Mouse (Mus musculus) embryonic facial prominence, embryonic 15.5 days (tissue): ENCODE results near the gene Zfp950. TPM values are rescaled to one million over a fixed set of nuclear protein-coding genes. Genes with fewer than 3 reads are reported as not detected.
"Not testable (repeated sequence)": the region's sequence is repeated elsewhere in the genome, so short reads cannot be mapped to it uniquely, and the experiment has no call there.

Experiments
- ATAC-seq: fragments of 200-750 bp; cut with Nextera tagmentation; 2 replicates; pipeline ENCODE4 v1.8.0; 2017; ENCODE audit warnings: low read depth, moderate TSS enrichment; ENCODE audit not compliant: insufficient number of reproducible peaks, low FRiP score, low TSS enrichment
- H3K27ac ChIP-seq: fragments of 300-500 bp; sonication (generic); replicated peaks from 2 replicates; pipeline ENCODE4 v1.5.1; 2015; ENCODE audit warnings: mild to moderate bottlenecking, inconsistent platforms
- H3K27me3 ChIP-seq: fragments of 300-500 bp; sonication (generic); 2 replicates; pipeline ENCODE4 v1.6.1; 2015; ENCODE audit warnings: inconsistent platforms
- H3K36me3 ChIP-seq: fragments of 300-500 bp; sonication (generic); 2 replicates; pipeline ENCODE4 v1.6.1; 2015; ENCODE audit warnings: mild to moderate bottlenecking, inconsistent platforms
- H3K4me1 ChIP-seq: fragments of 300-500 bp; sonication (generic); 2 replicates; pipeline ENCODE4 v1.6.1; 2015; ENCODE audit warnings: inconsistent platforms
- H3K4me2 ChIP-seq: fragments of 300-500 bp; sonication (generic); replicated peaks from 2 replicates; pipeline ENCODE4 v1.6.1; 2015; ENCODE audit warnings: mild to moderate bottlenecking, inconsistent platforms
- H3K4me3 ChIP-seq: fragments of 300-500 bp; sonication (generic); replicated peaks from 2 replicates; pipeline ENCODE4 v1.5.1; 2015; ENCODE audit warnings: mild to moderate bottlenecking, inconsistent platforms
- H3K9ac ChIP-seq: fragments of 300-500 bp; sonication (generic); 2 replicates; pipeline ENCODE4 v1.6.1; 2015; ENCODE audit warnings: inconsistent platforms
- H3K9me3 ChIP-seq: fragments of 300-500 bp; sonication (generic); replicated peaks from 2 replicates; pipeline ENCODE4 v1.6.1; 2016; ENCODE audit warnings: inconsistent platforms
- WGBS: fragments of 180-500 bp; shearing (Covaris S2); methylation state at CpG from one replicate; pipeline ENCODE4 v1.1.7; 2015; 5-methylcytosine and 5-hydroxymethylcytosine counted together
- polyA plus RNA-seq: library from polyadenylated mRNA; unstranded; fragments of >200 nt; fragmentation: Nextera tagmentation; extraction: Ambion mirVana; gene quantifications from 2 replicates; pipeline ENCODE4 v1.2.1, GENCODE M21; 2015

Zfp950 gene
- polyA plus RNA-seq: 44.7 and 44.8 TPM in 2 replicates

DNA sequence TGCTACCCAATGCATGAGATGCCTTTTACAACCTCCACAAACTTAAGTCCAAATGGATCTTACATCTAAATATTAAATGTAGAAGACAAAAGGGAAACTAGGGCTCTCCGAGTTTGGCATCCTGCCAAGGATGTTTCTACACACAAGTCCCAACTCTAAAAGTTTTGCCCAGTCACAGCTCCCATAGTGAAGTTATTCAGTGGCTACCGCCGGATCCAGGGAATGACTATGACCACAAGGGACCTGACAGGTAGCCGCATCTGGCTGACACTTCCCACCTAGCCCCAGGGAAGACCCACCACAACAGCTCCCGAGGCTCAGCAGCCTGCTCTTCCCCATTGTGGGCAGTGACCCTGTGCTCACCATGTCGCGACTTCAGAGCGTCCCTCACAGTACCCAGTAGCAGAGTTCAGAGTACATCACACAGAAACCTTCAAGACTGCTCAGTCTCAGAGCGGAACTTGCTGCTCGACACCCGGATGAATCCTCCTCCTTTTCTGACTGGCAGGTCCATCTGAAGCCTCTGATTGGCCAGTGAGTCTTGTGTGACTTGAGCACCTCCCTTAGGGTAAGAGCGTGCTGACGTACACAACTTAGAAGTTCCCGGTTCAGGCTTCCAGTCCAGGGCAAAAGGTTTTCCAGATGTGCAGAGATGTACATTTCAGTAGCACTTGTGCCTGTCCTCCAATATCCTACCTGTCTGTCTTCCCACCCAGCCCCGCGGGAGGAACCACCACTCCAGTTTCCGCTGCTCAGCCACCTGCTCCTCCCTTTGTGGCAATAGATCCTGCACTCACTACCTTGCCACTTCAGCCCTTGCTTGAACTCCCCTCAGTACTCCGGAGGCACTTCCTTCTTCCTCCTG lies at the start of gene Zfp950:
Gene Zfp950, minus strand, starts transcription at position 499 of the 865 bp plus-strand sequence.
- ATAC-seq: peak; percentile 99
- no peaks in the 10 kb centered on the region for H3K9me3 ChIP-seq
- no peaks in the 10 kb centered on the region for H3K27me3 ChIP-seq
- peak within 1 kb of the TSS; percentile 79 for H3K4me2 ChIP-seq
- H3K27ac ChIP-seq: 0 out of 2 replicates have a peak within 1 kb of the TSS, but pooled peaks have one; percentile 55
- no peaks in the 10 kb centered on the region for H3K36me3 ChIP-seq
- H3K4me3 ChIP-seq: peak within 1 kb of the TSS; percentile 80
- 1% methylated on average over 18 of the region's 18 CpGs for WGBS
- H3K4me1 ChIP-seq: peaks cover 11% of the 10 kb centered on the region
- H3K9ac ChIP-seq: peak within 1 kb of the TSS; percentile 80

DNA sequence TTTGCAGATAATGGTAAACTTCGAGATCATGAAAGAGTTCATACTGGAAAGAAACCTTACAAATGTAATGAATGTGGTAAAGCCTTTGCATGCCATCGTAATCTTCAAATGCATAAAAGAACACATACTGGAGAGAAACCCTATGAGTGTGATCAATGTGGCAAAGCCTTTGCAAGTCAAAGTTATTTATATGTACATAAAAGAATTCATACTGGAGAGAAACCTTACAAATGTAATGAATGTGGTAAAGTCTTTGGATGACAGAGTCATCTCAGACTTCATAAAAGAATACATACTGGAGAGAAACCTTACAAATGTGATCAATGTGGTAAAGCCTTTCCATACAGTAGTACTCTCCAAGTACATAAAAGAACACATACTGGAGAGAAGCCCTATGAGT lies 43.0 kb upstream of the Zfp950 start, which contains the start of gene Gm6020:
Gene Gm6020, plus strand, starts transcription at position 301 of the 400 bp plus-strand sequence.
- H3K9ac ChIP-seq, H3K4me3 ChIP-seq, H3K9me3 ChIP-seq, H3K27me3 ChIP-seq, H3K4me1 ChIP-seq, H3K36me3 ChIP-seq, H3K4me2 ChIP-seq, ATAC-seq, H3K27ac ChIP-seq: not testable (repeated sequence)
- WGBS: 76% methylated on average over 2 of the region's 2 CpGs

DNA sequence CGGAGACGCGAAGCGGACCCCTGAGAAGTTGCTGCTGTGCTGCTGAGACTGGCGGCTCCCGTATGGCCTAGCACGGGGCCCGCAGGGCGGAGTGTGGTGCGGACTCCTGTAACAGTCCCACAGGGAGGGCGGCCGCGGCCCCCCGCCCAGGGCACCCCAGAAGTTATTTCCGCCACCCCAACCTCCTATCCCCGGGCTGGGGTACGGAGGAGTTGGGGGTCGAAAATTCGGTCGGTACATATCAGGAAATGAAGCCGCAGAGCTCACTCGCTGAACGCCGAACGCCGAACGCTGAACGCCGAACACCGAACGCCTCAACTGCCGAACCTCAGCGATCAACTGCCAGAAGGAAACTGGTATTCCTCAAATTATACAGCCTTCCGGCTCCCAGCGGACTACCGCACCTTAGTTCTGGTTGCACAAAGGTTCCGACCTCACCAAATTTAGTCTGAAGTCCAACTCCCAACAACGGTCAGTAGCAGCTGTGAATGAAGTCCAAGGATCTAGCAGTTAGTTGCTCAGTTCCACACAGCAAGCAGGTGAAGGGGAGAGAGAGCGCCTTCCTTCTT lies 35.2 kb upstream of the Zfp950 start, which contains the start of gene Gm7102:
Gene Gm7102, minus strand, starts transcription at position 554 of the 569 bp plus-strand sequence.
- Histone ChIP-seq H3K27ac (no peak within 1 kb of the TSS), H3K36me3 (no peaks in the 10 kb centered on the region), H3K4me2 (peak within 1 kb of the TSS; percentile 44), H3K9ac (no peak within 1 kb of the TSS), H3K27me3 (no peaks in the 10 kb centered on the region), H3K4me1 (no peaks in the 10 kb centered on the region), H3K9me3 (no peaks in the 10 kb centered on the region), H3K4me3 (peak within 1 kb of the TSS; percentile 28)
- WGBS: 25% methylated on average over 39 of the region's 39 CpGs
- ATAC-seq: no peak

DNA sequence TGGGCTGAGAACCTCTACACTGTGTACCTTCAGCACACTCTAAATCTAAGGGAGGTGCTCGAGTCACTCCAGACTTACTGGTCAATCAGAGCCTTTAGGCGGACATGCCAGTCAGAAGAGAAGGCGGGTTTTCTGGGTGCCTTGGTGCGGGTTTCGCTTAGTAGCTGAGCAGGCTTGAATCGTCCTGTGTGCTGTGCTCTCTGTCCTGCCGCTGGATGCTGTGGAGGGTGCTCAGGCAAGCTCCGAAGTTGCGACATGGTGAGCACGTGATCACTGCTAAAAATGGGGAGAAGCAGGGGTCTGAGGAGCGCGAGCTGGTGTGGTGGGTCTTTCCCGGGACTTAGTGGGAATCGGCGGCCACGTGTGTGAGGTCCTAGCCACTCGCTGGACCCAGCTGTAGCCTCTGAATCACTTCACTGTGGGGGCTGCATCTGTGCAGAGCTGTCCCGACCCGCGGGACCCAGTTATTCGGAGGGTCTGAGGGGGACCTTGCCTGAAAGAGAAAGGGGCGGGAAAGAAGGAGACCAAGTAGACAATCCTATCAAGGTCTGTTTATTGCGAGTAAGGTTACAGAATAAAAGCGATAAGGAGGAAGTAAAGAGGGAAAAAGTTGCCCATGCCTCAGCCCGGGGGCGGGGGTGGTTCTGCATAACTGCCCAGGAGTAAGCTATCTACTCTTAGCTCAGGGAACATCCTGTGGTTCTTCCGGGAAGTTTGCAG lies 11.2 kb upstream of the Zfp950 start:
- Histone ChIP-seq H3K9ac (peak overlapping the region; percentile 15; the same call in 1 of the 2 replicates), H3K27ac (no peak overlapping the region), H3K4me3 (peak overlapping the region; percentile 38), H3K9me3 (no peaks in the 10 kb centered on the region), H3K4me1 (no peaks in the 10 kb centered on the region), H3K36me3 (no peaks in the 10 kb centered on the region), H3K27me3 (no peaks in the 10 kb centered on the region), H3K4me2 (peak overlapping the region; percentile 67)
- ATAC-seq: peak; percentile 24; the same call in 1 of the 2 replicates
- 7% methylated on average over 27 of the region's 27 CpGs for WGBS

DNA sequence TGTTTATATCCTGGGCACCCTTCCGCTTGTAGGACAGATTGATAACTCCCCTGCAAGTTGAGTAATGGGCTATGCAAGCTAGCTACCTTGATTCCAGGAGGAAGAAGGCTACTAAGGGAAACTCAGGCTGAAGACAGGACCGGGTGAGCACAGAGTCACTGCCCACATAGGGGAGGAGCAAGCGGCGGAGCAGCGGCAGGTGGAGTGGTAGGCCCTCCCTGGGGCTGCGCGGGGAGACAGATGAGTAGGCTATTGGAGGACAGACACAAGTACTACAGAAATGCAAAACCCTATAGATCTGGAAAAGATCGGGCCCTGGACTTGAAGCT lies 10.7 kb upstream of the Zfp950 start:
- H3K4me2 ChIP-seq: peak overlapping the region; percentile 67
- peak overlapping the region; percentile 38 for H3K4me3 ChIP-seq
- no peaks in the 10 kb centered on the region for H3K27me3 ChIP-seq
- H3K27ac ChIP-seq: no peak overlapping the region
- H3K36me3 ChIP-seq: no peaks in the 10 kb centered on the region
- WGBS: 7% methylated on average over 8 of the region's 8 CpGs
- no peaks in the 10 kb centered on the region for H3K4me1 ChIP-seq
- H3K9ac ChIP-seq: 0 out of 2 replicates have a peak overlapping the region, but pooled peaks have one; percentile 15
- ATAC-seq: no peak
- no peaks in the 10 kb centered on the region for H3K9me3 ChIP-seq

- ATAC-seq: no peak
- WGBS: 20% methylated on average over 4 of the region's 4 CpGs
- Histone ChIP-seq H3K9me3 (no peaks in the 10 kb centered on the region), H3K4me2 (peak overlapping the region; percentile 79), H3K4me1 (peaks cover 11% of the 10 kb centered on the region), H3K27me3 (no peaks in the 10 kb centered on the region), H3K4me3 (peak overlapping the region; percentile 80), H3K27ac (no peak overlapping the region), H3K36me3 (no peaks in the 10 kb centered on the region), H3K9ac (peak overlapping the region; percentile 47; the same call in 1 of the 2 replicates)
Measured at GRCm38 (mm10) chr19:61141299-61141698, 659 bp upstream of the Zfp950 start.

DNA sequence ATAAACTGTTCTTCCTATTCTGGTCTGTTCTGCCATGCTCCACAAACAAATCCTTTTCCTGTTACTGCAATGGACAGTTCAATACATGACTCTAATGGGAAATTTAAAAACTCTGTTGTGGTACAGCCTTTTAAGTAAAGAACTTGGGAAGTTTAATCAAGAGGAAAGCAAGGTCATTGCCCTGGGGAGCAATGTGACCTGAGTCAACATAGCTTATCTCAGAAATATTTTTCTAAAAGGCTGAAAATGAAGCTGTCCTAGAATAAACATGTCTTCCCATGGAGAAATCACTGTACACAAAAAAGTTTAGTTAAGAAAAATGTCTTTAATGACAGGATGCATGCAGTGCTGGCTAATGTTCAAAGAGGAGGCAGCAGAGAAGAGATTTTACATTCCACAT lies 2.0 kb downstream of the Zfp950 start:
- no peak for ATAC-seq
- H3K4me1 ChIP-seq: peaks cover 11% of the 10 kb centered on the region
- H3K9me3 ChIP-seq: no peaks in the 10 kb centered on the region
- H3K36me3 ChIP-seq: peaks cover 3% of the 10 kb centered on the region; the same call in 1 of the 2 replicates
- H3K27me3 ChIP-seq: no peaks in the 10 kb centered on the region
- no peak overlapping the region for H3K9ac ChIP-seq
- no peak overlapping the region for H3K4me3 ChIP-seq
- no peak overlapping the region for H3K4me2 ChIP-seq
- no peak overlapping the region for H3K27ac ChIP-seq

DNA sequence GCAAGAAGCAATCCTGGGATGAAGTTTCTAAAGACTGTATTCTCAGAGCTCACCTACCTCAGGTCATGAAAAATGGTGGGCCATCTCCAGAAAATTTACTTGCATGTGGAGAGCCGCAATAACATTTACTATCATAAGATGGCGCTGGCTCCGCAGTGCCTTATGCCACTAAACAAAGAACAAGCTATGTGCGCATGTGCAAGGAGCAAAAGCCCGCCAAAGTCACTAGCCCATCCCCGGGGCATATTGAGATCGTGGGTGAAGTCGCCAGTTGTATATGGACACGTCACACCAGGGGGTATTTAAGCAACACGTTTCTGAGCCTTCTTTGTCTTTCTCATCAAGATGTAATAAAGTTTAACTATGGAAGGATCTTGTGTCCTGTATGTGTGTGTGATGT lies 9.5 kb downstream of the Zfp950 start:
- Histone ChIP-seq H3K4me2 (no peak overlapping the region), H3K27me3 (no peaks in the 10 kb centered on the region), H3K4me1 (no peaks in the 10 kb centered on the region), H3K9me3 (no peaks in the 10 kb centered on the region; the same call in 1 of the 2 replicates), H3K9ac (no peak overlapping the region), H3K36me3 (peaks cover 25% of the 10 kb centered on the region), H3K4me3 (no peak overlapping the region), H3K27ac (no peak overlapping the region)
- no peak for ATAC-seq
- 89% methylated on average over 10 of the region's 10 CpGs for WGBS

GRCm38 (mm10) chr19:61110184-61110583 lies 30.5 kb downstream of the Zfp950 start:
- WGBS: 60% methylated on average over 2 of the region's 2 CpGs

GRCm38 (mm10) chr19:61097764-61098163 lies 42.9 kb downstream of the Zfp950 start:
- no peaks in the 10 kb centered on the region for H3K36me3 ChIP-seq
- no peaks in the 10 kb centered on the region for H3K27me3 ChIP-seq
- no peak overlapping the region for H3K4me2 ChIP-seq
- 21% methylated on average over 4 of the region's 4 CpGs for WGBS
- no peaks in the 10 kb centered on the region for H3K4me1 ChIP-seq
- no peaks in the 10 kb centered on the region for H3K9me3 ChIP-seq
- no peak for ATAC-seq
- no peak overlapping the region for H3K9ac ChIP-seq
- no peak overlapping the region for H3K4me3 ChIP-seq
- no peak overlapping the region for H3K27ac ChIP-seq

More at GRCm38 (mm10) chr19:61110184-61110583, 30.5 kb downstream of the Zfp950 start:
- Histone ChIP-seq H3K4me2 (no peak overlapping the region), H3K36me3 (no peaks in the 10 kb centered on the region), H3K27ac (no peak overlapping the region), H3K4me1 (no peaks in the 10 kb centered on the region), H3K4me3 (no peak overlapping the region), H3K27me3 (no peaks in the 10 kb centered on the region), H3K9ac (no peak overlapping the region), H3K9me3 (0 out of 2 replicates have a peak, but pooled peaks cover 6% of the 10 kb centered on the region)
- ATAC-seq: no peak

GRCm38 (mm10) chr19:61096776-61097175 lies 43.9 kb downstream of the Zfp950 start:
- Histone ChIP-seq H3K4me1 (no peaks in the 10 kb centered on the region), H3K9ac (no peak overlapping the region), H3K27me3 (no peaks in the 10 kb centered on the region), H3K9me3 (no peaks in the 10 kb centered on the region), H3K27ac (no peak overlapping the region), H3K4me2 (no peak overlapping the region), H3K36me3 (no peaks in the 10 kb centered on the region), H3K4me3 (no peak overlapping the region)
- no peak for ATAC-seq
- WGBS: 79% methylated on average over 2 of the region's 2 CpGs
